Comparison of ENCODE assay signal across 8 mouse cellular contexts in the genomic region with DNA sequence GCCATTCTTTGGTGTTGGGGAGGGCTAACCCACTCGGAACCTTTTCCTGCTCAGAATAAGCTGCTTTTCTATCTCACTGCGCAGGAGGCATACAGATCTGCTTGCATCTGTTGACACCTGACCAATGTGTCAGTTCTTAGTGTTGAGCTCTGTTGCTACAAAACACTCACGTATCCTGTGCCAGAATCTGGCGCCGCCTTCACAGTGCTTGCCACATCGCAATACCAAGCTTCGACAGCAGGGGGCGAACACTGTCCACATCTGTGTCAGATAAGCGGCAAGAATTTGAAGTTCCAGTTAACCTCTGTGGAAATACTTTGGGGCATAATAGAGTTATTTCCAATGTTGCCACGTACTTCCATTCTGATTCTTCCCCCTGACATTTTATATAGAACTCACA. TPM values are rescaled to one million over a fixed set of nuclear protein-coding genes. Genes with fewer than 3 reads are reported as not detected.
DNase-seq lines count a peak whose midpoint lies in the region; ATAC-seq and TF ChIP-seq lines count a peak whose summit lies in the region.

No protein-coding gene starts in this region.

- WGBS in midbrain, embryonic 10.5 days = 19% methylated on average over 10 of the region's 10 CpGs

- H3K27me3 ChIP-seq in midbrain, embryonic 10.5 days (ENCODE audit: low read depth, poor library complexity, severe bottlenecking) = no peaks in the 10 kb centered on the region

- no peak overlapping the region for H3K4me3 ChIP-seq in left cerebral cortex, adult 2 months
- H3K4me3 ChIP-seq in midbrain, embryonic 10.5 days = no peak overlapping the region

- peak overlapping the region; percentile 74 for H3K27ac ChIP-seq in left cerebral cortex, adult 2 months
- H3K27ac ChIP-seq in midbrain, embryonic 10.5 days (replicated peaks) = no peak overlapping the region

- ATAC-seq in activated CD4-positive, CD25-positive, alpha-beta regulatory T cell, adult 4 months = peak; percentile 73

- peaks cover 64% of the 10 kb centered on the region for H3K36me3 ChIP-seq in midbrain, embryonic 10.5 days

- peak; percentile 99 for TF ChIP-seq CTCF in left cerebral cortex, adult 2 months (IDR thresholded peaks at IDR 0.05)

- peak; percentile 86 to 90 for DNase-seq in cerebellum, postnatal 36 days
- peak; percentile 94 for DNase-seq in gastrocnemius, adult 8-10 months (ENCODE audit: low spot score in 2 of 2)
- DNase-seq in induced T-regulatory cell, adult 2 months (ENCODE audit: low read depth) = peak; percentile 84
- DNase-seq in left cerebral cortex, adult 2 months (ENCODE audit: extremely low spot score in 1 of 2, low spot score in 2 of 2) = peak; percentile 91 to 98
- DNase-seq in midbrain, embryonic 10.5 days (ENCODE audit: low spot score) = peak; percentile 84
- DNase-seq in right cerebral cortex, postnatal 4 days = peak; percentile 99
- DNase-seq in urinary bladder, postnatal 4 days (ENCODE audit: low spot score in 2 of 2) = peak; percentile 81 to 97

- no peaks in the 10 kb centered on the region for H3K4me1 ChIP-seq in midbrain, embryonic 10.5 days

- intact Hi-C loops in left cerebral cortex, adult 2 months (cut with DNase I) = loop anchor here (1.0 to 10.0 kb wide), 3 partner anchors 87 to 682 kb away; a partner anchor contains a TSS

- H3K9me3 ChIP-seq in midbrain, embryonic 10.5 days (replicated peaks) = peaks cover 4% of the 10 kb centered on the region; the same call in 1 of the 2 replicates

RNA-seq across cellular contexts. Expression of a gene that starts 25.4 kb away (rescaled TPM):
- polyA plus RNA-seq in activated CD4-positive, CD25-positive, alpha-beta regulatory T cell, adult 4 months (2017; shearing (Covaris generic)) = 1 to 10 TPM in 1 of 2 experiments, under 1 TPM in 1; 0.64 to 1.8 TPM
- total RNA-seq in gastrocnemius, adult 8-10 months (2022) = 10 to 100 TPM; 17.8 to 24.1 (median 22.1) TPM
- total RNA-seq in left cerebral cortex, adult 2 months (2021) = 1 to 10 TPM; 6.1 to 9.0 TPM
- polyA plus RNA-seq in midbrain, embryonic 10.5 days (2016; fragmentation: Nextera tagmentation; extraction: Ambion mirVana) = 36.0 and 36.5 TPM in 2 replicates

RNA-seq across cellular contexts. Expression of a gene that starts 27.6 kb away (rescaled TPM):
- 10 to 100 TPM; 18.4 to 20.6 TPM for polyA plus RNA-seq in activated CD4-positive, CD25-positive, alpha-beta regulatory T cell, adult 4 months (2017; shearing (Covaris generic))
- 10 to 100 TPM; 26.2 to 35.8 (median 27.6) TPM for total RNA-seq in gastrocnemius, adult 8-10 months (2022)
- 10 to 100 TPM; 36.9 to 38.1 TPM for total RNA-seq in left cerebral cortex, adult 2 months (2021)
- 19.5 and 21.9 TPM in 2 replicates for polyA plus RNA-seq in midbrain, embryonic 10.5 days (2016; fragmentation: Nextera tagmentation; extraction: Ambion mirVana)
